Mouse (Mus musculus) liver, embryonic 14.5 days (tissue): ENCODE data around the gene Clic1. TPM values are rescaled to one million over a fixed set of nuclear protein-coding genes. Genes with fewer than 3 reads are reported as not detected.

Experiments used
- ATAC-seq: fragments of 200-750 bp; cut with Nextera tagmentation; 2 replicates; pipeline ENCODE4 v1.8.0; 2017; ENCODE audit warnings: moderate number of reproducible peaks, mild to moderate bottlenecking, moderate library complexity; ENCODE audit not compliant: insufficient read depth
- DNase-seq, 3 experiments: peaks; one replicate each; pipeline ENCODE4 v3.0.0-alpha.2; 2012 to 2013; ENCODE audit warnings: low read depth in 3 of 3, low spot score in 3 of 3
- H3K27ac ChIP-seq: fragments of 300-500 bp; sonication (generic); 2 replicates; pipeline ENCODE4 v1.5.1; 2014; ENCODE audit warnings: moderate library complexity, mild to moderate bottlenecking, control low read depth, inconsistent platforms
- H3K27me3 ChIP-seq: fragments of 300-500 bp; sonication (generic); 2 replicates; pipeline ENCODE4 v1.6.1; 2014; ENCODE audit warnings: mild to moderate bottlenecking, low read length, moderate library complexity; ENCODE audit not compliant: control insufficient read depth, insufficient read depth
- H3K36me3 ChIP-seq: fragments of 300-500 bp; sonication (generic); replicated peaks from 2 replicates; pipeline ENCODE4 v1.6.1; 2014; ENCODE audit warnings: low read depth; ENCODE audit not compliant: control insufficient read depth, insufficient read depth
- H3K4me1 ChIP-seq, 2 experiments: fragments of 200-500 bp in 1 of 2; fragments of 300-500 bp in 1 of 2; sonication (generic) in 1 of 2; replicated peaks; 2 replicates each; pipeline ENCODE4 v1.6.1; 2012 to 2014; ENCODE audit warnings: antibody characterized with exemption in 1 of 2, inconsistent platforms in 1 of 2, low read length in 1 of 2; ENCODE audit not compliant: control insufficient read depth in 2 of 2, insufficient read depth in 2 of 2
- H3K4me2 ChIP-seq: fragments of 300-500 bp; sonication (generic); 2 replicates; pipeline ENCODE4 v1.6.1; 2014; ENCODE audit warnings: low read depth, mild to moderate bottlenecking, control low read depth, moderate library complexity
- H3K4me3 ChIP-seq, 2 experiments: fragments of 200-500 bp in 1 of 2; fragments of 300-500 bp in 1 of 2; sonication (generic) in 1 of 2; 2 replicates each; pipeline ENCODE4 v1.5.1; 2012 to 2014; ENCODE audit warnings: low read depth in 2 of 2, low read length in 2 of 2, mild to moderate bottlenecking in 2 of 2, control low read depth in 1 of 2, inconsistent platforms in 1 of 2, moderate library complexity in 1 of 2; ENCODE audit not compliant: insufficient read depth in 1 of 2
- H3K9ac ChIP-seq: fragments of 300-500 bp; sonication (generic); replicated peaks from 2 replicates; pipeline ENCODE4 v1.6.1; 2014; ENCODE audit warnings: mild to moderate bottlenecking, control low read depth, moderate library complexity
- H3K9me3 ChIP-seq: fragments of 300-500 bp; sonication (generic); 2 replicates; pipeline ENCODE4 v1.6.1; 2016; ENCODE audit warnings: low read length, mixed read lengths; ENCODE audit not compliant: control insufficient read depth
- CTCF ChIP-seq: IDR thresholded peaks from 2 replicates; pipeline ENCODE4 v1.5.1; 2016; ENCODE audit warnings: antibody characterized with exemption, low read depth, control low read depth
- EP300 ChIP-seq: IDR thresholded peaks from 2 replicates; pipeline ENCODE4 v1.6.1; 2016; ENCODE audit warnings: antibody characterized with exemption, low read depth
- WGBS: fragments of 180-500 bp; shearing (Covaris S2); extraction: QIAGEN DNeasy Blood & Tissue Kit; methylation state at CpG from one replicate; pipeline ENCODE4 v1.1.7; 2014; ENCODE audit not compliant: insufficient replicate concordance; 5-methylcytosine and 5-hydroxymethylcytosine counted together
- polyA plus RNA-seq, 2 experiments: library from polyadenylated mRNA; depleted of rRNA in 1 of 2; stranded (reverse) in 1 of 2; unstranded in 1 of 2; fragments of >200 nt; fragmentation: Nextera tagmentation in 1 of 2; extraction: Ambion mirVana in 1 of 2; gene quantifications; 2 replicates each; pipeline versions ENCODE4 v1.2.1 to v1.2.3; 2012 to 2014

Gene Clic1
- polyA plus RNA-seq, 2 experiments, result 38.1 to 78.0 TPM

DNA sequence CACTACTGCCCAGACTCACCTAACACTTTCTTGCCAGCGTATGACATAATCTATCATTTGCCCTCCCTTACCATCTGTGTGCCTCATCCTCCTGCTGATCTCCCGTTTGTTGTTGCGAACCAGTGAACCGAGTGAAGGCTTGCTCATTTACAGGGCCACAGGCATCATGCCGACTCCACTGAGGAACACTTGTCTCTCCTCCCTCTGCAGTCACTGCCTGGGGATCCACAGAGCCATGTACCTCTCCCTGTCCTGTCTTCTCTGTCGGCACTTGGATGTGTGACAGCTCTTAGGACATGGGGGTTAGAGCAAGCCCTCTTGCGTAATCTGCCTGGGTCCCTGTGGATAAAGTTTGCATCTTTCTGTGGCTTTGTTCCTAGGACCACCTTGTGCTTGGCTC, 40.2 kb upstream of the Clic1 start:
- Histone ChIP-seq H3K4me1 (no peaks in the 10 kb centered on the region), H3K4me3 (no peak overlapping the region), H3K27me3 (no peaks in the 10 kb centered on the region), H3K27ac (no peak overlapping the region), H3K9ac (no peak overlapping the region), H3K9me3 (no peaks in the 10 kb centered on the region), H3K36me3 (peaks cover 89% of the 10 kb centered on the region), H3K4me2 (no peak overlapping the region)
- WGBS, result 82% methylated on average over 7 of the region's 7 CpGs
- DNase-seq (no peak), ATAC-seq (no peak)
- TF ChIP-seq EP300 (no peak), CTCF (no peak)

GRCm38 (mm10) chr17:35011440-35011839, 38.3 kb upstream of the Clic1 start:
- Histone ChIP-seq H3K27ac (no peak overlapping the region), H3K36me3 (peaks cover 88% of the 10 kb centered on the region), H3K9ac (no peak overlapping the region), H3K9me3 (no peaks in the 10 kb centered on the region), H3K4me1 (no peaks in the 10 kb centered on the region), H3K4me2 (no peak overlapping the region), H3K4me3 (no peak overlapping the region), H3K27me3 (no peaks in the 10 kb centered on the region)
- 76% methylated on average over 8 of the region's 8 CpGs for WGBS
- TF ChIP-seq CTCF (no peak), EP300 (no peak)
- ATAC-seq (no peak), DNase-seq (no peak)

DNA sequence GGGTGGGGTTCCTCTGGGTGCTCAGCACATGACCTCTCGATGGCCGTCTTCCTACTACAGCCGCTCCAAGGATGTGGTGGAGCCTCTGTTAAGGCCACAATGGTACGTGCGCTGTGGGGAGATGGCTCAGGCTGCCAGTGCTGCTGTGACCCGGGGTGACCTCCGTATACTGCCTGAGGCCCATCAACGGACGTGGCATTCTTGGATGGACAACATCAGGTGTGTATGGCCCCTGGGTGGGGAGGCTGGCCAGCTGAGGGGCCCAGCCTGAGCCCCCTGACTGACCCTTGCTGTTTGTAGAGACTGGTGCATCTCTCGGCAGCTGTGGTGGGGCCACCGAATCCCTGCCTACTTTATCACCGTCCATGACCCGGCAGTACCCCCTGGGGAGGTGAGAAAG, 37.3 kb upstream of the Clic1 start:
- Histone ChIP-seq H3K9ac (no peak overlapping the region), H3K27ac (no peak overlapping the region), H3K4me2 (no peak overlapping the region), H3K36me3 (peaks cover 85% of the 10 kb centered on the region), H3K4me3 (no peak overlapping the region), H3K4me1 (no peaks in the 10 kb centered on the region), H3K27me3 (no peaks in the 10 kb centered on the region), H3K9me3 (no peaks in the 10 kb centered on the region)
- DNase-seq (no peak), ATAC-seq (no peak)
- 84% methylated on average over 13 of the region's 13 CpGs for WGBS
- TF ChIP-seq EP300 (no peak), CTCF (no peak)

DNA sequence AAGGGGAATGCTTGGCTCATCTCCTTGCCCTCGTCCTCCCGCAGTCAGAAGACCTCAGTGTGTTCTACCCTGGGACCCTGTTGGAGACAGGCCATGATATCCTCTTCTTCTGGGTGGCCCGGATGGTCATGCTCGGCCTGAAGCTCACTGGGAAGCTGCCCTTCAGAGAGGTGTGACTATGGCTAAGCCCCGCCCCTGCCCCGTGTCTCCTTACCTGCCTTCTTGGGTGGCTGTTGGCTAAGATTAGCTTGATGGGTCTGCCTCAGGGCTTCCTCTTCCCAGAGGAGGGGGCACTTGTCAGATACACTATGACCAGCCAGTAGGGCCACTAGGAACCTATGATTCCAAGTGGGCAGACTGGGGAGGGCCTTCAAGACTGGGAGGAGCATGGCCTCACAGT, 36.5 kb upstream of the Clic1 start:
- ATAC-seq, result no peak
- no peaks in the 10 kb centered on the region for H3K9me3 ChIP-seq
- peaks cover 78% of the 10 kb centered on the region for H3K36me3 ChIP-seq
- H3K9ac ChIP-seq, result no peak overlapping the region
- H3K4me2 ChIP-seq, result no peak overlapping the region
- H3K27ac ChIP-seq, result no peak overlapping the region
- WGBS, result 74% methylated on average over 6 of the region's 6 CpGs
- TF ChIP-seq CTCF (no peak), EP300 (no peak)
- no peak for DNase-seq
- H3K4me3 ChIP-seq, result no peak overlapping the region
- no peaks in the 10 kb centered on the region for H3K4me1 ChIP-seq
- no peaks in the 10 kb centered on the region for H3K27me3 ChIP-seq

DNA sequence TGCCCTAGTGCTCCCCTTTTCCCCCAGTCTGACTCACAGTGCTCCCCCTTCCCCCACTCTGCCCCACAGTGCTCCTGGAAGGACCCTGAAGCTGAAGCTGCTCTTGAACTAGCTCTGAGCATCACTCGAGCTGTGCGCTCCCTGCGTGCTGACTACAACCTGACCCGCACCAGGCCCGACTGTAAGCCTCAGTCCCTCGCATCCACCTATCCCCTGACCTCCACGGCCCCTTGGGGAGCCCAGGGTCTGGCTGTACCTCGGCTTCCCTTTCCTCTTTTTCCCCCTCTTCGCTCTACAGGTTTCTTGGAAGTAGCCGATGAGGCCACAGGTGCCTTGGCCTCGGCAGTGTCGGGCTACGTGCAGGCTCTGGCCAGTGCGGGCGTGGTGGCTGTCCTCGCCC, 34.5 kb upstream of the Clic1 start:
- whole genome bisulfite sequencing, result 89% methylated on average over 16 of the region's 16 CpGs
- Histone ChIP-seq H3K36me3 (peaks cover 58% of the 10 kb centered on the region), H3K4me3 (no peak overlapping the region), H3K4me2 (no peak overlapping the region), H3K4me1 (no peaks in the 10 kb centered on the region), H3K9me3 (no peaks in the 10 kb centered on the region), H3K9ac (no peak overlapping the region), H3K27me3 (no peaks in the 10 kb centered on the region), H3K27ac (no peak overlapping the region)
- TF ChIP-seq EP300, result no peak
- no peak for ATAC-seq
- no peak for DNase-seq
